Mouse (Mus musculus) gastrocnemius, postnatal 36 days (tissue): Measurements from ENCODE around the gene 9130008F23Rik. TPM values are rescaled to one million over a fixed set of nuclear protein-coding genes. Genes with fewer than 3 reads are reported as not detected.
A peak's percentile ranks its signal among the peaks of the same experiment; 100 is the strongest.

Source experiments
- DNase-seq, 2 experiments: peaks; one replicate each; pipeline ENCODE4 v3.0.0; 2022
- intact Hi-C: fragments of 180-260 bp; cut with DNase I; formaldehyde crosslinking; loops from one replicate; pipeline ENCODE4 v1.15.1; 2025
- long read RNA-seq, 2 experiments: library from polyadenylated mRNA; stranded (forward); transcript quantifications; one replicate each; pipeline ENCODE4 v2.0.0; 2021
- total RNA-seq, 2 experiments: library from RNA; stranded (reverse); gene quantifications; 2 replicates each; pipeline ENCODE4 v1.2.3; 2021

Gene 9130008F23Rik
- total RNA-seq, result under 1 TPM in 1 of 2 experiments, not detected in 1; 0.23 TPM
- long read RNA-seq, experiment 1, result 0 reads
- long read RNA-seq, experiment 2, result 0 reads

- DNase-seq, result peak; percentile 15 to 41
- intact Hi-C loops, result no loop called here
Observed at GRCm38 (mm10) chr17:40879924-40880691, at the start of gene 9130008F23Rik. Gene 9130008F23Rik, minus strand, starts transcription at chr17:40880559.

- no peak for DNase-seq
- intact Hi-C loops, result no loop called here
Observed at GRCm38 (mm10) chr17:40915499-40915898, 35.1 kb upstream of the 9130008F23Rik start.

- intact Hi-C loops, result no loop called here
- DNase-seq, result no peak
Observed at GRCm38 (mm10) chr17:40914250-40914649, 33.9 kb upstream of the 9130008F23Rik start, which contains the start of gene Glyatl3. Gene Glyatl3, minus strand, starts transcription at chr17:40914350.

GRCm38 (mm10) chr17:40904721-40905154 is 24.4 kb upstream of the 9130008F23Rik start:
- intact Hi-C loops, result no loop called here
- DNase-seq, result no peak

GRCm38 (mm10) chr17:40904056-40904597 is 23.8 kb upstream of the 9130008F23Rik start:
- intact Hi-C loops, result no loop called here
- no peak for DNase-seq

GRCm38 (mm10) chr17:40903345-40903744 is 23.0 kb upstream of the 9130008F23Rik start:
- no peak for DNase-seq
- intact Hi-C loops, result no loop called here

GRCm38 (mm10) chr17:40899783-40900363 is 19.5 kb upstream of the 9130008F23Rik start:
- intact Hi-C loops, result loop anchor here (5.0 kb wide), 1 partner anchor 73 kb away; no protein-coding TSS in a partner anchor
- DNase-seq, result no peak

- intact Hi-C loops, result loop anchor here (5.0 kb wide), 1 partner anchor 70 kb away; no protein-coding TSS in a partner anchor
- DNase-seq, result no peak
Observed at GRCm38 (mm10) chr17:40896863-40897262, 16.5 kb upstream of the 9130008F23Rik start.

- no peak for DNase-seq
- intact Hi-C loops, result no loop called here
Observed at GRCm38 (mm10) chr17:40887849-40888536, 7.6 kb upstream of the 9130008F23Rik start.

- intact Hi-C loops, result no loop called here
Observed at GRCm38 (mm10) chr17:40885155-40885554, 4.8 kb upstream of the 9130008F23Rik start.

GRCm38 (mm10) chr17:40882172-40882571 is 1.8 kb upstream of the 9130008F23Rik start:
- intact Hi-C loops, result no loop called here
- DNase-seq, result no peak

More at GRCm38 (mm10) chr17:40885155-40885554, 4.8 kb upstream of the 9130008F23Rik start:
- DNase-seq, result no peak

GRCm38 (mm10) chr17:40879528-40879923 is 833 bp downstream of the 9130008F23Rik start:
- intact Hi-C loops, result no loop called here

GRCm38 (mm10) chr17:40877741-40878140 is 2.6 kb downstream of the 9130008F23Rik start:
- intact Hi-C loops, result no loop called here
- no peak for DNase-seq

More at GRCm38 (mm10) chr17:40879528-40879923, 833 bp downstream of the 9130008F23Rik start:
- DNase-seq, result no peak

GRCm38 (mm10) chr17:40875568-40875967 is 4.8 kb downstream of the 9130008F23Rik start:
- intact Hi-C loops, result no loop called here
- no peak for DNase-seq

- DNase-seq, result no peak
- intact Hi-C loops, result no loop called here
Observed at GRCm38 (mm10) chr17:40874701-40875100, 5.7 kb downstream of the 9130008F23Rik start.

GRCm38 (mm10) chr17:40873582-40874011 is 6.8 kb downstream of the 9130008F23Rik start:
- intact Hi-C loops, result no loop called here
- no peak for DNase-seq

- intact Hi-C loops, result no loop called here
- no peak for DNase-seq
Observed at GRCm38 (mm10) chr17:40872626-40873025, 7.7 kb downstream of the 9130008F23Rik start.

GRCm38 (mm10) chr17:40868952-40869747 is 11.2 kb downstream of the 9130008F23Rik start:
- no peak for DNase-seq
- intact Hi-C loops, result no loop called here

- no peak for DNase-seq
- intact Hi-C loops, result no loop called here
Observed at GRCm38 (mm10) chr17:40855065-40855464, 25.3 kb downstream of the 9130008F23Rik start.

GRCm38 (mm10) chr17:40837308-40837707 is 43.1 kb downstream of the 9130008F23Rik start:
- intact Hi-C loops, result no loop called here
- no peak for DNase-seq
